Mouse (Mus musculus) heart, embryonic 16.5 days (tissue): Measurements from ENCODE around the gene Pecam1. TPM values are rescaled to one million over a fixed set of nuclear protein-coding genes. Genes with fewer than 3 reads are reported as not detected.

Source experiments
- ATAC-seq: fragments of 200-750 bp; cut with Nextera tagmentation; replicated peaks from 2 replicates; pipeline ENCODE4 v1.8.0; 2017; ENCODE audit warnings: moderate number of reproducible peaks; ENCODE audit not compliant: insufficient read depth, low FRiP score; ENCODE audit errors: extremely low read depth
- H3K27ac ChIP-seq: fragments of 300-500 bp; sonication (generic); 2 replicates; pipeline ENCODE4 v1.5.1; 2014; ENCODE audit warnings: mild to moderate bottlenecking, low read length, control low read depth, moderate library complexity
- H3K27me3 ChIP-seq: fragments of 300-500 bp; sonication (generic); 2 replicates; pipeline ENCODE4 v1.6.1; 2014; ENCODE audit warnings: low read length, mixed read lengths; ENCODE audit not compliant: control insufficient read depth, insufficient read depth
- H3K36me3 ChIP-seq: fragments of 300-500 bp; sonication (generic); 2 replicates; pipeline ENCODE4 v1.6.1; 2014; ENCODE audit not compliant: control insufficient read depth, insufficient read depth
- H3K4me1 ChIP-seq: fragments of 300-500 bp; sonication (generic); 2 replicates; pipeline ENCODE4 v1.6.1; 2014; ENCODE audit warnings: low read length, mixed read lengths; ENCODE audit not compliant: control insufficient read depth, insufficient read depth
- H3K4me2 ChIP-seq: fragments of 300-500 bp; sonication (generic); 2 replicates; pipeline ENCODE4 v1.6.1; 2014; ENCODE audit warnings: low read depth, mild to moderate bottlenecking, control low read depth, low read length
- H3K4me3 ChIP-seq: fragments of 300-500 bp; sonication (generic); 2 replicates; pipeline ENCODE4 v1.5.1; 2014; ENCODE audit warnings: mild to moderate bottlenecking, control low read depth, low read length
- H3K9ac ChIP-seq: fragments of 300-500 bp; sonication (generic); 2 replicates; pipeline ENCODE4 v1.6.1; 2014; ENCODE audit warnings: low read length, control low read depth
- H3K9me3 ChIP-seq: fragments of 300-500 bp; sonication (generic); replicated peaks from 2 replicates; pipeline ENCODE4 v1.6.1; 2016; ENCODE audit warnings: low read length; ENCODE audit not compliant: control insufficient read depth
- WGBS: fragments of 180-500 bp; shearing (Covaris S2); extraction: QIAGEN DNeasy Blood & Tissue Kit; methylation state at CpG from one replicate; pipeline ENCODE4 v1.1.7; 2014; 5-methylcytosine and 5-hydroxymethylcytosine counted together
- polyA plus RNA-seq: library from polyadenylated mRNA; unstranded; fragments of >200 nt; fragmentation: Nextera tagmentation; extraction: Ambion mirVana; gene quantifications from 2 replicates; pipeline ENCODE4 v1.2.1, GENCODE M21; 2015

Gene Pecam1
- polyA plus RNA-seq, result 80.4 and 87.7 TPM in 2 replicates

DNA sequence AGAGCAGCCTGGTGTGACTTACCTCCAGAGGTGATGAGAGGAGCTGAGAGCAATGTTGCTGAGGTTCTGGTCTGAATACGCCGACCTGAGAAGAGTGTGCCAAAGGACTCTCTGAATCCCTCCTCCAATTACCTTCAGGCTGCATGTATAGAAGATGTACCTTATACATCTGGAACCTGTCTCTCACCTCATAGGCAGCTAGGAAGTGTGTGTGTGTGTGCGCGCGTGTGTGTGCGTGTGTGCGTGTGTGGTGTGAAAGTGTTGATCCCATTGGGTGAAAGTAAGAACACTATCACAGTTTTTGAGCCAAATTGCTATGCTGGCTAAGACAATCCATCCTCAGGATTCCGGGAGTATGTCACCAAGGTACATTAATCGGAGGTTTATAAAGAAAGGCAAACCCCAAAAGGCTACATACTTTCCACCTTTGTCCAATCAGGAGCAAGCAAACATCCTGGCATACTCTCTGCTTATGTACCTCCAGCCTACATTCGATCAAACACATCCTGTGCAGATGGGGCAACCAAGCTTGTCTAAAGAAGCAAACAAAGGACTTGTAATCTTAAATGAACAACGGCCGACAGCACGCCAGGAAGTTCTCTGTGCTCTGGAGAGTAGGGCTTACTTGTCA is at the start of gene Pecam1:
Pecam1 (minus strand) TSS at position 508 of the 631 bp plus-strand sequence.
- 71% methylated on average over 13 of the region's 13 CpGs for WGBS
- no peak within 1 kb of the TSS; the same call in 1 of the 2 replicates for H3K27ac ChIP-seq
- H3K36me3 ChIP-seq, result no peaks in the 10 kb centered on the region
- no peak; the same call in 1 of the 2 replicates for ATAC-seq
- no peak within 1 kb of the TSS for H3K9ac ChIP-seq
- peaks cover 4% of the 10 kb centered on the region; the same call in 1 of the 2 replicates for H3K9me3 ChIP-seq
- H3K4me1 ChIP-seq, result no peaks in the 10 kb centered on the region
- peak within 1 kb of the TSS; percentile 14 for H3K4me2 ChIP-seq
- H3K4me3 ChIP-seq, result peak within 1 kb of the TSS; percentile 8; the same call in 1 of the 2 replicates
- no peaks in the 10 kb centered on the region for H3K27me3 ChIP-seq

DNA sequence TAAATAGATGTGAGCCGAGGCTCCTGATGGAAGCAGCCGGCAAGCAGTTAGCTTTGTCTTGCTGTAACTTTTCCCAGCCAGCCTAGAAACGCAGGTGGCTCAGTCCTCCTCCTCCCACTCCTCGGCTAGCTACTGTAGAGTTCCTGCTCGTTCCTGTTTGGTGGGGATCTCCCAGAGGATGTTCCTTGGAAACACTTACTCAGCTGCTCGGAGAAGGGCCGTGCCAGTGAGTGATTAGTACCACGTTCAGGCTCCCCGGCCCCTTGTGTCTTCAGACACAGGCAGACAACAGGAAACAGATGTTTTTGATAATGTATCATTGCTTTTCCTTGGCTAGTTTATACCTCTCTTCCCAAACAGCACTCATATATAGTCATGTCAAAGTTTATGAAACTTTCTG is 45.3 kb upstream of the Pecam1 start:
- H3K4me1 ChIP-seq, result 0 out of 2 replicates have a peak, but pooled peaks cover 2% of the 10 kb centered on the region
- 0 out of 2 replicates have a peak, but pooled peaks cover 3% of the 10 kb centered on the region for H3K9me3 ChIP-seq
- no peak overlapping the region for H3K9ac ChIP-seq
- H3K27ac ChIP-seq, result peak overlapping the region; percentile 7
- H3K36me3 ChIP-seq, result peaks cover 51% of the 10 kb centered on the region
- no peak overlapping the region for H3K4me2 ChIP-seq
- 45% methylated on average over 9 of the region's 9 CpGs for WGBS
- H3K4me3 ChIP-seq, result no peak overlapping the region
- no peaks in the 10 kb centered on the region for H3K27me3 ChIP-seq
- ATAC-seq, result 0 out of 2 replicates have a peak, but pooled peaks have one; percentile 45

DNA sequence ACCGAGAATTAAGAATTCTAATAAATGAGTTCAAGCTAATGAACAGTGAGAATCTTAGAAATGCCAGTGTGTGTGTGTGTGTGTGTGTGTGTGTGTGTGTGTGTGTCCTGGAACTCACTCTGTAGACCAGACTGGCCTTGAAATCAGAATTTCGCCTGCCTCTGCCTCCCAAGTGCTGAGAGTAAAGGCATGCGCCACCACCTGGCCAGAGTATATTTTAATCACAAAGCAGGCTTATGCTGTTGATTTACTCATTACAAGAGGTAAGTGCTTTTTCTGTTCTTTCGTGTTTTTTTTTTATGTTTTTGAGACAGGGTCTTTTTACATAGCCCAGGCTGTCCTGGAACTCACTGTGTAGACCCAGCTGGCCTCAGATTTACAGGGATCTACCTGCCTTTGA is 43.4 kb upstream of the Pecam1 start:
- Histone ChIP-seq H3K36me3 (peaks cover 35% of the 10 kb centered on the region), H3K9me3 (0 out of 2 replicates have a peak, but pooled peaks cover 3% of the 10 kb centered on the region), H3K4me2 (no peak overlapping the region), H3K4me1 (peaks cover 5% of the 10 kb centered on the region; the same call in 1 of the 2 replicates), H3K27ac (no peak overlapping the region), H3K4me3 (no peak overlapping the region), H3K9ac (no peak overlapping the region), H3K27me3 (no peaks in the 10 kb centered on the region)
- 68% methylated on average over 4 of the region's 4 CpGs for WGBS
- ATAC-seq, result no peak

DNA sequence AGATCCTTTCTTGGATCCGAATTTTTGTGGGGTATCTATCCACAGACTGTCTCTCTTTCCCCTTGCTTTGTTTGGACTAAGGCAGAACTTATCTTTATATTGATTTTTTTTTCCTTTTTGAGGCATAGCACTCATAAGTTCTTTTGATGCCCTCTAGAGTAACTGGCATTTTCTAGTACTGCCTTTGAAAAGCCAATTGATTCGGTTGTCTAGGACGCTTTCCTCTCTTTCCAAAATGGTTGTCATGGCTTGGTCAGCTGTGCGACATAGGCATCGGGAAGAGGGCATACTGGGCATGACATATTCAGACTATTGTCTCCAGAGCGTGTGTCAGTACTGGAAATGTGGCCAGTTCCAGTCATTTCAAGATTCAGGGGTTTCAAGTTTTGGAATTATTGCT is 39.2 kb upstream of the Pecam1 start:
- H3K27ac ChIP-seq, result peak overlapping the region; percentile 99
- peak overlapping the region; percentile 80 for H3K4me2 ChIP-seq

DNA sequence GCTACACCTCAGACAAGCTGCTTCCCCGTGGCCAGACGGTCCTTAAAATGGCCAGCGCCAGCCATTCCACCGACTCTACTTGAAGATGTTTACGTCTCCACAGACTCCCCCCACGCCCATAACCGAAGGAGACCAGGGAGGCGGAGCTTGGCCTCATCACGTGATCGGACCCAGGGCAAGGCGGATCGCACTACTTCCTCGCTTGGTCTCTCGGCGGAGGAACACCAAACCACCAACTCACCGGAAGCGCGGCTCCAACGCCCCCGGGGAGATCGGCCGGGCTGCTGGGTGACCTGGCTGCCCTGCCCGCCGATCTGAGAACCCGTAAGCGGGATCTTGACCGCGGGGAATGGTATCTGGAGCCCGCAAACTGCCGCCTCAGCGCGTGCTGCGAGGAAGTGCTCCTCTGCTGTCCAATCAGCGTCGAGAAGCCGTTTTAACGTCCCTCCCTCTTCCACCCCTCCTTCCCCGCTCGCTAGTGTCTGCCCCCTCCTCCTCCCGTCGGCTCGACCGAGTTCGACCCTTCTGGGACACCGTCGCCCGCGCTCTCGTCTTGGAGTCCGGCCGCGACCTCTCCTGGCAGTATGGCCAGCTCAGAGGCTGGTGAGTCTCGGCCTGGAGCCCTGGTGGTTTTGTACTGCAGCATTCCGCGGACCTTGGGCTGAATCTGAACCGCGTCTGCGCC is 38.5 kb upstream of the Pecam1 start, which contains the start of the genes Ddx5 and Cep95:
Ddx5 (minus strand) TSS at position 411 of the 685 bp plus-strand sequence.
Cep95 (plus strand) TSS at position 478 of the 685 bp plus-strand sequence.
- Histone ChIP-seq H3K9ac (peak within 1 kb of the TSS; percentile 99), H3K4me3 (peak within 1 kb of the TSS; percentile 93), H3K4me1 (peaks cover 22% of the 10 kb centered on the region), H3K9me3 (no peaks in the 10 kb centered on the region), H3K27ac (peak within 1 kb of the TSS; percentile 100), H3K36me3 (peaks cover 24% of the 10 kb centered on the region), H3K4me2 (peak within 1 kb of the TSS; percentile 80), H3K27me3 (no peaks in the 10 kb centered on the region)
- under 1% methylated on average over 58 of the region's 58 CpGs for WGBS
- ATAC-seq, result peak; percentile 90

More for the DNA sequence above, 39.2 kb upstream of the Pecam1 start:
- under 1% methylated on average over 6 of the region's 6 CpGs for WGBS
- peak overlapping the region; percentile 88 for H3K9ac ChIP-seq
- no peaks in the 10 kb centered on the region for H3K9me3 ChIP-seq
- H3K4me3 ChIP-seq, result peak overlapping the region; percentile 93
- H3K36me3 ChIP-seq, result peaks cover 23% of the 10 kb centered on the region
- no peak for ATAC-seq
- peaks cover 20% of the 10 kb centered on the region for H3K4me1 ChIP-seq
- H3K27me3 ChIP-seq, result no peaks in the 10 kb centered on the region

DNA sequence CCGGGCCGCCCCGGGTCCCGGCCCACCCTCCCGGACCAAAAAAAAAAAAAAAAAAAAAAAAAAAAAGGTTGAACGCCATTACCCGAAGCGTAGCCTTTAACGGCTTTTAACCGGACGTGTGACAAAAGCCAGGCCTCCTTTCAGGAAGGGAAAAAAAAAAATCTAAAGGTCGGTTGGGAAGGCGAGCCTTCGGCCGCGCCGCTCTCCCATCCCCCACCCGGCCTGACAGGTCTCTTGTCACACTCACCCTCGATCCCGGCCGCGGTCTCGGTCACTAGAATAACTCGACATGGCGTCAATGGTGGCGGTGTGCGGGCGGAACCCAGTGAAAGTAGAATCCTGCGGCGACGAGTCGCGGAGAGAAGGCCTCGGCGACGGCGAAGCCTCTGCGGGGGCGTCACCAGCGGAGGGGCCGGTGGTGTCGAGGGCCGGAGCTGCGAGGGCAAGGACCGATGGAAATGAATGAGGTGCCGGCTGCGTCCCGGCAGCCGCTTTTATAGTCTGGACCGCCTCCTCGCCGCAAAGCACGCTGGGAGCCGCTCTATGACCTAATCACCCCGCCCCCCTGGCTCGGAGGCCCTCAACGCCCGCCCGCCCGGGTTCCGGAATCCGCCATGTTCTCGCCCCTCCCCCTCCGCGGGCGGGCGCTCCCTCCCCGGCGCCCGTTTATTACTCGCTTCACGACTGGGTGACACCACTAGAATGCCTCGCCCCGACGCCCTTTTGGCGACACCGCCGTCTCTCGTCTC is 37.8 kb upstream of the Pecam1 start:
- under 1% methylated on average over 74 of the region's 79 CpGs for whole genome bisulfite sequencing
- H3K4me2 ChIP-seq, result peak overlapping the region; percentile 53
- H3K36me3 ChIP-seq, result peaks cover 30% of the 10 kb centered on the region
- no peaks in the 10 kb centered on the region for H3K9me3 ChIP-seq
- peak overlapping the region; percentile 99 for H3K9ac ChIP-seq
- no peaks in the 10 kb centered on the region for H3K27me3 ChIP-seq
- H3K27ac ChIP-seq, result peak overlapping the region; percentile 100
- peak overlapping the region; percentile 93 for H3K4me3 ChIP-seq
- ATAC-seq, result peak; percentile 77
- peaks cover 23% of the 10 kb centered on the region for H3K4me1 ChIP-seq

DNA sequence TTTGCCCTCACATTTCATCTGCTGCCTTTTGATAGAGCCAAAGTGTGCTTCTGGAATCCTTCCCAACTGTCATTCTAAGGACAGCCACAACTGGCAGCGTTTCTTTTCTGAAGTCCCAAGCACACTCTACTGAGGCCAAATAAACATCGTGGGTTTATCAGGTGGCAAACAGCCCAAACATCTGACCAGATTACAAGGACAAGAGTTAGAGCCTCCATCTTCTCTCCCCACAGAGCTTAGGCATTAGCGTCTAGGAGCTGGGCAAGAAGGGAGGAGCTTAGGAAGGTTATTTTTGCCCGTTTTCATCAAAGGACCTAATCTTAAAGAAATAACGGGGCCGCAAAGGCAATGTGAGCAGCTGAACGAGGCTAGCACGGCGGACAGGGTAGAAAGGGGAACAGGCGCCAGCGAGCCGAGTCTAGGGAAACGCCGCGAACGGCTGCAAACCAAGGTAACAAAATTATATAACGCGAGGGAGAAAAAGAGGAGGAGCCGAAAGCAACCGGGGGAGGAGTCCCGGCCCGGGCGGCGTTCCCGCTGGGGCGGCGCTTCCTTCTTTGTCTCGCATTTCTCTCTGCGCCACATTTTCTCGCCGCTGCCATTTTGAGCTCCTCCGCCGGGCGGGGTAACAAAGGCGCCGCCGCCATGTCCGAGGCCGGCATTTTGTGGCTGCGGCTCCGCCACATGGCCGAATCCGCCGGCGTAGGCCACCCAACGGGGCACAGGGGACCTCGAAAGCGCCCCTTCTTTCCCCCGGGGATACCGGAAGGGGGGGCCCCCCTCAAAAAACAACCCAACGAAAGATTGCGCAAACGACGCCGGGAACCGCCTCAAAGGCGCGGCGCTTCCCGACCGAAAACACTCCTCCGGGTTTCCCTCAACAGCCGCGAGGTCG is 37.0 kb upstream of the Pecam1 start:
- peaks cover 35% of the 10 kb centered on the region for H3K36me3 ChIP-seq
- H3K4me2 ChIP-seq, result peak overlapping the region; percentile 85
- H3K27me3 ChIP-seq, result no peaks in the 10 kb centered on the region
- H3K4me3 ChIP-seq, result peak overlapping the region; percentile 93
- under 1% methylated on average over 63 of the region's 65 CpGs for WGBS
- peak overlapping the region; percentile 100 for H3K27ac ChIP-seq
- no peaks in the 10 kb centered on the region for H3K9me3 ChIP-seq
- H3K4me1 ChIP-seq, result peaks cover 23% of the 10 kb centered on the region
- H3K9ac ChIP-seq, result peak overlapping the region; percentile 99
- peak; percentile 33 for ATAC-seq

DNA sequence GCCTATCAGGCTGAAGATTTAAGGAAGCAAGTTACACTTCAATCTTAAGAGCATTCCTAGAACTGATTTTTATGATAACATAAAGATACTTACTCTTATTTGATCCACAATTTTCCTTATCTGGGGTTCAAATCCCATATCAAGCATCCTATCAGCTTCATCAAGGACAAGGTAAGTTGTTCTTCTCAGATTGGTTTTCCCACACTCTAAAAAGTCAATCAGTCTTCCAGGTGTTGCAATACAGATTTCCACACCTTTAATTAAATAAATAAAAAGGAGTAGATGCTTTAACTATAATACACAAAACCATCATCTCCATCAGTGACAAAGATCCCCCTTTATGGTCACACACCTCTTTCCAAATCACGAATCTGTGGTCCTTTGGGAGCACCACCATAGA is 34.6 kb upstream of the Pecam1 start:
- ATAC-seq, result no peak
- 59% methylated on average over 1 of the region's 1 CpGs for WGBS
- Histone ChIP-seq H3K9ac (no peak overlapping the region), H3K36me3 (peaks cover 45% of the 10 kb centered on the region), H3K4me3 (no peak overlapping the region), H3K4me2 (no peak overlapping the region), H3K27me3 (no peaks in the 10 kb centered on the region), H3K27ac (no peak overlapping the region), H3K9me3 (no peaks in the 10 kb centered on the region), H3K4me1 (peaks cover 21% of the 10 kb centered on the region)
